Mouse (Mus musculus): ENCODE measurements around the gene Gm9837. TPM values are rescaled to one million over a fixed set of nuclear protein-coding genes. Genes with fewer than 3 reads are reported as not detected.

Gm9837 gene
- not detected in 2 replicates for polyA plus RNA-seq (2014; fragmentation: Nextera tagmentation; extraction: Ambion mirVana)

- H3K36me3 ChIP-seq (replicated peaks; ENCODE audit: control insufficient read depth, insufficient read depth): no peaks in the 10 kb centered on the region
- DNase-seq (ENCODE audit: low spot score): peak; percentile 92
- peak within 1 kb of the TSS; percentile 62; the same call in 1 of the 2 replicates for H3K27ac ChIP-seq
- H3K4me3 ChIP-seq (replicated peaks; ENCODE audit: low read length): 0 out of 2 replicates have a peak within 1 kb of the TSS, but pooled peaks have one; percentile 6
- peaks cover 8% of the 10 kb centered on the region; the same call in 1 of the 2 replicates for H3K4me1 ChIP-seq (replicated peaks; ENCODE audit: control insufficient read depth, insufficient read depth, low read length)
- WGBS: 2% methylated on average over 29 of the region's 29 CpGs
- peaks cover 44% of the 10 kb centered on the region for H3K27me3 ChIP-seq (ENCODE audit: control insufficient read depth, insufficient read depth, low read length)
- ATAC-seq (ENCODE audit: low FRiP score): peak; percentile 85
- H3K9ac ChIP-seq: peak within 1 kb of the TSS; percentile 43; the same call in 1 of the 2 replicates
- peak within 1 kb of the TSS; percentile 51 for H3K4me2 ChIP-seq (replicated peaks)
- H3K9me3 ChIP-seq (ENCODE audit: control insufficient read depth, low read length): no peaks in the 10 kb centered on the region
Observed at GRCm38 (mm10) chr11:53469968-53470695, at the start of gene Gm9837. Gm9837 (minus strand) TSS chr11:53470479.

- Histone ChIP-seq H3K4me1 (replicated peaks; ENCODE audit: control insufficient read depth, insufficient read depth, low read length) (peaks cover 11% of the 10 kb centered on the region), H3K9ac (peak within 1 kb of the TSS; percentile 91), H3K27me3 (ENCODE audit: control insufficient read depth, insufficient read depth, low read length) (peaks cover 14% of the 10 kb centered on the region), H3K36me3 (replicated peaks; ENCODE audit: control insufficient read depth, insufficient read depth) (no peaks in the 10 kb centered on the region), H3K27ac (peak within 1 kb of the TSS; percentile 48), H3K4me3 (replicated peaks; ENCODE audit: low read length) (peak within 1 kb of the TSS; percentile 78), H3K9me3 (ENCODE audit: control insufficient read depth, low read length) (no peaks in the 10 kb centered on the region), H3K4me2 (replicated peaks) (peak within 1 kb of the TSS; percentile 57)
- 4% methylated on average over 74 of the region's 79 CpGs for WGBS
- ATAC-seq (ENCODE audit: low FRiP score) (peak; percentile 87), DNase-seq (ENCODE audit: low spot score) (peak; percentile 52)
Observed at GRCm38 (mm10) chr11:53519207-53520121, 49.2 kb upstream of the Gm9837 start, which contains the start of gene Sept8. Sept8 (plus strand) TSS chr11:53519257.

GRCm38 (mm10) chr11:53518759-53519158 is 48.5 kb upstream of the Gm9837 start:
- WGBS: 49% methylated on average over 5 of the region's 5 CpGs
- H3K4me2 ChIP-seq (replicated peaks): peak overlapping the region; percentile 57; the same call in 1 of the 2 replicates
- H3K4me1 ChIP-seq (replicated peaks; ENCODE audit: control insufficient read depth, insufficient read depth, low read length): peaks cover 11% of the 10 kb centered on the region
- no peaks in the 10 kb centered on the region for H3K36me3 ChIP-seq (replicated peaks; ENCODE audit: control insufficient read depth, insufficient read depth)
- H3K4me3 ChIP-seq (replicated peaks; ENCODE audit: low read length): 0 out of 2 replicates have a peak overlapping the region, but pooled peaks have one; percentile 78
- DNase-seq (ENCODE audit: low spot score) (no peak), ATAC-seq (ENCODE audit: low FRiP score) (no peak)
- peaks cover 14% of the 10 kb centered on the region for H3K27me3 ChIP-seq (ENCODE audit: control insufficient read depth, insufficient read depth, low read length)
- H3K27ac ChIP-seq: no peak overlapping the region
- no peak overlapping the region for H3K9ac ChIP-seq
- H3K9me3 ChIP-seq (ENCODE audit: control insufficient read depth, low read length): no peaks in the 10 kb centered on the region

GRCm38 (mm10) chr11:53516775-53517627 is 46.7 kb upstream of the Gm9837 start:
- Histone ChIP-seq H3K9ac (no peak overlapping the region), H3K27ac (no peak overlapping the region), H3K4me2 (replicated peaks) (no peak overlapping the region), H3K36me3 (replicated peaks; ENCODE audit: control insufficient read depth, insufficient read depth) (no peaks in the 10 kb centered on the region), H3K9me3 (ENCODE audit: control insufficient read depth, low read length) (no peaks in the 10 kb centered on the region), H3K4me1 (replicated peaks; ENCODE audit: control insufficient read depth, insufficient read depth, low read length) (peaks cover 11% of the 10 kb centered on the region), H3K27me3 (ENCODE audit: control insufficient read depth, insufficient read depth, low read length) (peaks cover 14% of the 10 kb centered on the region), H3K4me3 (replicated peaks; ENCODE audit: low read length) (no peak overlapping the region)
- 42% methylated on average over 8 of the region's 8 CpGs for WGBS
- ATAC-seq (ENCODE audit: low FRiP score): no peak
- no peak for DNase-seq (ENCODE audit: low spot score)

GRCm38 (mm10) chr11:53510351-53510750 is 40.1 kb upstream of the Gm9837 start:
- no peak overlapping the region for H3K4me3 ChIP-seq (replicated peaks; ENCODE audit: low read length)
- 49% methylated on average over 5 of the region's 5 CpGs for WGBS
- H3K27ac ChIP-seq: no peak overlapping the region
- no peaks in the 10 kb centered on the region for H3K36me3 ChIP-seq (replicated peaks; ENCODE audit: control insufficient read depth, insufficient read depth)
- H3K4me2 ChIP-seq (replicated peaks): no peak overlapping the region
- no peaks in the 10 kb centered on the region for H3K9me3 ChIP-seq (ENCODE audit: control insufficient read depth, low read length)
- ATAC-seq (ENCODE audit: low FRiP score) (no peak), DNase-seq (ENCODE audit: low spot score) (no peak)
- H3K27me3 ChIP-seq (ENCODE audit: control insufficient read depth, insufficient read depth, low read length): peaks cover 4% of the 10 kb centered on the region; the same call in 1 of the 2 replicates
- no peaks in the 10 kb centered on the region for H3K4me1 ChIP-seq (replicated peaks; ENCODE audit: control insufficient read depth, insufficient read depth, low read length)
- no peak overlapping the region for H3K9ac ChIP-seq

- DNase-seq (ENCODE audit: low spot score) (no peak), ATAC-seq (ENCODE audit: low FRiP score) (no peak)
- H3K36me3 ChIP-seq (replicated peaks; ENCODE audit: control insufficient read depth, insufficient read depth): no peaks in the 10 kb centered on the region
- WGBS: 59% methylated on average over 3 of the region's 3 CpGs
- no peaks in the 10 kb centered on the region for H3K9me3 ChIP-seq (ENCODE audit: control insufficient read depth, low read length)
- H3K4me2 ChIP-seq (replicated peaks): no peak overlapping the region
- H3K4me1 ChIP-seq (replicated peaks; ENCODE audit: control insufficient read depth, insufficient read depth, low read length): no peaks in the 10 kb centered on the region
- no peak overlapping the region for H3K9ac ChIP-seq
- no peaks in the 10 kb centered on the region for H3K27me3 ChIP-seq (ENCODE audit: control insufficient read depth, insufficient read depth, low read length)
- no peak overlapping the region for H3K4me3 ChIP-seq (replicated peaks; ENCODE audit: low read length)
- H3K27ac ChIP-seq: no peak overlapping the region
Observed at GRCm38 (mm10) chr11:53508591-53508990, 38.3 kb upstream of the Gm9837 start.

- no peaks in the 10 kb centered on the region for H3K36me3 ChIP-seq (replicated peaks; ENCODE audit: control insufficient read depth, insufficient read depth)
- no peak overlapping the region for H3K4me3 ChIP-seq (replicated peaks; ENCODE audit: low read length)
- H3K27ac ChIP-seq: no peak overlapping the region
- no peaks in the 10 kb centered on the region for H3K27me3 ChIP-seq (ENCODE audit: control insufficient read depth, insufficient read depth, low read length)
- no peak overlapping the region for H3K4me2 ChIP-seq (replicated peaks)
- no peak overlapping the region for H3K9ac ChIP-seq
- 45% methylated on average over 7 of the region's 7 CpGs for WGBS
- no peaks in the 10 kb centered on the region for H3K4me1 ChIP-seq (replicated peaks; ENCODE audit: control insufficient read depth, insufficient read depth, low read length)
- no peak for ATAC-seq (ENCODE audit: low FRiP score)
- no peak for DNase-seq (ENCODE audit: low spot score)
- H3K9me3 ChIP-seq (ENCODE audit: control insufficient read depth, low read length): no peaks in the 10 kb centered on the region
Observed at GRCm38 (mm10) chr11:53508152-53508551, 37.9 kb upstream of the Gm9837 start.

GRCm38 (mm10) chr11:53507098-53507805 is 37.0 kb upstream of the Gm9837 start:
- WGBS: 85% methylated on average over 9 of the region's 9 CpGs
- no peak overlapping the region for H3K4me3 ChIP-seq (replicated peaks; ENCODE audit: low read length)
- no peak overlapping the region for H3K9ac ChIP-seq
- H3K27ac ChIP-seq: no peak overlapping the region
- DNase-seq (ENCODE audit: low spot score) (no peak), ATAC-seq (ENCODE audit: low FRiP score) (no peak)
- H3K9me3 ChIP-seq (ENCODE audit: control insufficient read depth, low read length): no peaks in the 10 kb centered on the region
- no peak overlapping the region for H3K4me2 ChIP-seq (replicated peaks)
- no peaks in the 10 kb centered on the region for H3K27me3 ChIP-seq (ENCODE audit: control insufficient read depth, insufficient read depth, low read length)
- H3K36me3 ChIP-seq (replicated peaks; ENCODE audit: control insufficient read depth, insufficient read depth): no peaks in the 10 kb centered on the region
- H3K4me1 ChIP-seq (replicated peaks; ENCODE audit: control insufficient read depth, insufficient read depth, low read length): no peaks in the 10 kb centered on the region

All from hindbrain, embryonic 14.5 days (tissue).